Mouse (Mus musculus) heart, embryonic 13.5 days (tissue): ENCODE measurements around the gene Lsm3. TPM values are rescaled to one million over a fixed set of nuclear protein-coding genes. Genes with fewer than 3 reads are reported as not detected.
A peak's percentile ranks its signal among the peaks of the same experiment; 100 is the strongest.

Experiments
- ATAC-seq: fragments of 200-750 bp; cut with Nextera tagmentation; 2 replicates; pipeline ENCODE4 v1.8.0; 2017; ENCODE audit warnings: moderate TSS enrichment; ENCODE audit not compliant: insufficient number of reproducible peaks, low FRiP score, low TSS enrichment; ENCODE audit errors: extremely low read depth
- H3K27ac ChIP-seq: fragments of 300-500 bp; sonication (generic); replicated peaks from 2 replicates; pipeline ENCODE4 v1.5.1; 2015; ENCODE audit warnings: moderate library complexity, mild to moderate bottlenecking, inconsistent platforms
- H3K27me3 ChIP-seq: fragments of 300-500 bp; sonication (generic); replicated peaks from 2 replicates; pipeline ENCODE4 v1.6.1; 2015; ENCODE audit warnings: mild to moderate bottlenecking, inconsistent platforms
- H3K36me3 ChIP-seq: fragments of 300-500 bp; sonication (generic); 2 replicates; pipeline ENCODE4 v1.6.1; 2015; ENCODE audit warnings: mild to moderate bottlenecking, inconsistent platforms
- H3K4me1 ChIP-seq: fragments of 300-500 bp; sonication (generic); 2 replicates; pipeline ENCODE4 v1.6.1; 2015; ENCODE audit warnings: inconsistent platforms
- H3K4me2 ChIP-seq: fragments of 300-500 bp; sonication (generic); 2 replicates; pipeline ENCODE4 v1.6.1; 2015; ENCODE audit warnings: inconsistent platforms, mild to moderate bottlenecking, moderate library complexity
- H3K4me3 ChIP-seq: fragments of 300-500 bp; sonication (generic); 2 replicates; pipeline ENCODE4 v1.5.1; 2015; ENCODE audit warnings: moderate library complexity, mild to moderate bottlenecking, inconsistent platforms
- H3K9ac ChIP-seq: fragments of 300-500 bp; sonication (generic); 2 replicates; pipeline ENCODE4 v1.6.1; 2015; ENCODE audit warnings: inconsistent platforms, mild to moderate bottlenecking, moderate library complexity
- H3K9me3 ChIP-seq: fragments of 300-500 bp; sonication (generic); 2 replicates; pipeline ENCODE4 v1.6.1; 2016; ENCODE audit warnings: inconsistent platforms
- WGBS: fragments of 180-500 bp; shearing (Covaris S2); methylation state at CpG from one replicate; pipeline ENCODE4 v1.1.7; 2015; ENCODE audit warnings: mixed read lengths; 5-methylcytosine and 5-hydroxymethylcytosine counted together
- polyA plus RNA-seq: library from polyadenylated mRNA; unstranded; fragments of >200 nt; fragmentation: Nextera tagmentation; extraction: Ambion mirVana; gene quantifications from 2 replicates; pipeline ENCODE4 v1.2.1, GENCODE M21; 2015

Lsm3 gene
- polyA plus RNA-seq, 1 experiment from 2014 or later = 180 TPM

- Histone ChIP-seq H3K4me3 (no peak overlapping the region), H3K9me3 (no peaks in the 10 kb centered on the region), H3K27ac (no peak overlapping the region), H3K27me3 (peaks cover 90% of the 10 kb centered on the region), H3K36me3 (0 out of 2 replicates have a peak, but pooled peaks cover 4% of the 10 kb centered on the region), H3K4me1 (peaks cover 27% of the 10 kb centered on the region), H3K4me2 (no peak overlapping the region), H3K9ac (no peak overlapping the region)
- WGBS = 69% methylated on average over 4 of the region's 4 CpGs
- no peak for ATAC-seq
Observed at GRCm38 (mm10) chr6:91534268-91534667, 18.5 kb downstream of the Lsm3 start.

GRCm38 (mm10) chr6:91535231-91535630 is 19.5 kb downstream of the Lsm3 start:
- no peak for ATAC-seq
- Histone ChIP-seq H3K4me2 (no peak overlapping the region), H3K27me3 (peaks cover 91% of the 10 kb centered on the region), H3K36me3 (no peaks in the 10 kb centered on the region), H3K9me3 (no peaks in the 10 kb centered on the region), H3K4me3 (no peak overlapping the region), H3K9ac (no peak overlapping the region), H3K27ac (no peak overlapping the region), H3K4me1 (peaks cover 27% of the 10 kb centered on the region)
- WGBS = 64% methylated on average over 3 of the region's 3 CpGs

- Histone ChIP-seq H3K27ac (no peak overlapping the region), H3K9ac (no peak overlapping the region), H3K27me3 (peaks cover 93% of the 10 kb centered on the region), H3K4me1 (peaks cover 24% of the 10 kb centered on the region), H3K4me3 (no peak overlapping the region), H3K36me3 (no peaks in the 10 kb centered on the region), H3K4me2 (no peak overlapping the region), H3K9me3 (no peaks in the 10 kb centered on the region)
- WGBS = 77% methylated on average over 11 of the region's 11 CpGs
- ATAC-seq = no peak
Observed at GRCm38 (mm10) chr6:91536047-91536765, 20.5 kb downstream of the Lsm3 start.

GRCm38 (mm10) chr6:91541276-91541675 is 25.5 kb downstream of the Lsm3 start:
- H3K27ac ChIP-seq = no peak overlapping the region
- 47% methylated on average over 3 of the region's 3 CpGs for WGBS
- peaks cover 44% of the 10 kb centered on the region for H3K4me1 ChIP-seq
- no peaks in the 10 kb centered on the region for H3K36me3 ChIP-seq
- H3K27me3 ChIP-seq = peaks cover 92% of the 10 kb centered on the region
- no peaks in the 10 kb centered on the region for H3K9me3 ChIP-seq
- H3K4me3 ChIP-seq = no peak overlapping the region
- no peak overlapping the region for H3K4me2 ChIP-seq
- H3K9ac ChIP-seq = no peak overlapping the region
- no peak for ATAC-seq

GRCm38 (mm10) chr6:91543056-91543455 is 27.3 kb downstream of the Lsm3 start:
- H3K27ac ChIP-seq = peak overlapping the region; percentile 51
- H3K4me2 ChIP-seq = no peak overlapping the region
- no peak overlapping the region for H3K9ac ChIP-seq
- 43% methylated on average over 5 of the region's 5 CpGs for WGBS
- no peak for ATAC-seq
- H3K36me3 ChIP-seq = no peaks in the 10 kb centered on the region
- H3K4me3 ChIP-seq = no peak overlapping the region
- peaks cover 80% of the 10 kb centered on the region for H3K27me3 ChIP-seq
- no peaks in the 10 kb centered on the region for H3K9me3 ChIP-seq
- peaks cover 55% of the 10 kb centered on the region for H3K4me1 ChIP-seq

DNA sequence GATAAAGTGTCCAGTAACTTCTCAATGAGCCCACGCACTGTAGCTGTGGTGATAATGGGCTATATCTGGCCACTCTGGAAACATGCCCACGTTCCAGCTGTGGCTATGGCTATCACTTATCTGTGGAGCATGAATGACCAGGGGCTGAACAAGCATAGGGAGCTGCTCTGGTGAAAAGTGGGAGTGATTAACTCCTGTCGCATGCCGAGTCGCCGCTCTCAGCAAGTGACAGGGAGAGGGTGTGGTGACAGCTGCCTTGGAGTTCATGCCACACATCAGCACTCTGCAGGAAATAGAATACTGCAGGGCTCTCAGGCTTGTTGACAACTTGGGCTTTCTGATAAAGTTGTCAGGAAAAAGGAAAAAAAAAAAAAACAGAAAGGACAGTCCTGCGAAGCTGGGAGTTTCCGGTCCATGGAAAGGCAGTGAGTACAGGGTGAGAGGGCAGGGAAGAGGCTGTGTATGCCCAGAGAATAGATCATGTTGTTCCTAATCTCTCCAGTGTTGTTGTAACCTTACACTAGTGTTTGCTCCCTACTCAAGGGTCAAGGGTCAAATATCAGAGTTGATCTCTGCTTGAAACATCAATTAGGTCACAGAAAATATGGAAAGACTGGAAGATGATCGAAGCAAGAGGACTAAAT is 30.6 kb downstream of the Lsm3 start:
- Histone ChIP-seq H3K27me3 (peaks cover 80% of the 10 kb centered on the region), H3K9me3 (no peaks in the 10 kb centered on the region), H3K9ac (no peak overlapping the region), H3K4me3 (no peak overlapping the region), H3K4me1 (peaks cover 60% of the 10 kb centered on the region), H3K36me3 (no peaks in the 10 kb centered on the region), H3K27ac (peak overlapping the region; percentile 82), H3K4me2 (peak overlapping the region; percentile 2)
- ATAC-seq = peak; percentile 86; the same call in 1 of the 2 replicates
- WGBS = 7% methylated on average over 9 of the region's 9 CpGs

DNA sequence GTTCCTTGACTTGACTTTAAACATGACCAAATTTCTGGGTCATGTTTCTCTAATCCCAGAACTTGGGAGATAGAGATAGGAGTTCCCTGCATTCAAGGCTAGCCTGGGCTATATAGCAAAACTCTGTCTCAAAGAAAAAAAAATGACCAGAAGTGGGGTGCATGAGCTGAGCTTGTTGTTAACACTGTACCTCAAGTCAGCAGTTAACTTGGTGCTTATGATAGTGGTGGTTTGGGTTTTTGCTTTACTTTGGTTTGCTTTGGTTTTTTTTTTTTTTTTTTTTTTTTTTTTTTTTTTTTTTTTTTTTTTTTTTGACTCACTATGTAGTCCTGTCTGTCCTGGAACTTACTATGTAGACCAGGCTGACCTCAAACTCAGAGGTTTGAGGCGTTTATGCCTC is 31.6 kb downstream of the Lsm3 start:
- Histone ChIP-seq H3K27me3 (peaks cover 80% of the 10 kb centered on the region), H3K9ac (no peak overlapping the region), H3K36me3 (no peaks in the 10 kb centered on the region), H3K27ac (peak overlapping the region; percentile 82; the same call in 1 of the 2 replicates), H3K4me2 (no peak overlapping the region), H3K9me3 (no peaks in the 10 kb centered on the region), H3K4me3 (no peak overlapping the region), H3K4me1 (peaks cover 52% of the 10 kb centered on the region)
- no peak for ATAC-seq
- WGBS = 30% methylated on average over 1 of the region's 1 CpGs

DNA sequence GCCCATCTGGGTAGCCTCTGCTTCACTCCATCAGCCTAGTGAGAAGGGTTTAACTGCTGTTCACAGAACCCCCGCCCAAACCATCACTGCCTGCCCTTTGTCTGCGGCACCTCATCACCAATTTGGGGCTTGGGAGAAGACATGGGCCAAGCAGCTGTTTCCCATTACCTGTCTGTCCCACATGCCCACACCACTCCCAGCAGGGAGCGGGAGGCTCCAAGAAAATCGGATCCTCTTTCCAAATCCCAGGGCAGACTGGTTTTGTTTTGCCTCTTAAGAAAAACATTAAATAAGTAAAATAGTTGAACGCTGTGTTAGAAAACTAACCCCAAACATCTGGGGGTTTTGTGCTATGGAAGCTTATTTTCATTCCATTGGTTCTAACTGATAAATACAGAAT is 33.9 kb downstream of the Lsm3 start:
- WGBS = 54% methylated on average over 5 of the region's 5 CpGs
- ATAC-seq = no peak
- H3K9me3 ChIP-seq = no peaks in the 10 kb centered on the region
- H3K9ac ChIP-seq = no peak overlapping the region
- peaks cover 41% of the 10 kb centered on the region for H3K4me1 ChIP-seq
- no peak overlapping the region for H3K4me3 ChIP-seq
- no peaks in the 10 kb centered on the region for H3K36me3 ChIP-seq
- no peak overlapping the region for H3K27ac ChIP-seq
- peaks cover 80% of the 10 kb centered on the region for H3K27me3 ChIP-seq
- no peak overlapping the region for H3K4me2 ChIP-seq

DNA sequence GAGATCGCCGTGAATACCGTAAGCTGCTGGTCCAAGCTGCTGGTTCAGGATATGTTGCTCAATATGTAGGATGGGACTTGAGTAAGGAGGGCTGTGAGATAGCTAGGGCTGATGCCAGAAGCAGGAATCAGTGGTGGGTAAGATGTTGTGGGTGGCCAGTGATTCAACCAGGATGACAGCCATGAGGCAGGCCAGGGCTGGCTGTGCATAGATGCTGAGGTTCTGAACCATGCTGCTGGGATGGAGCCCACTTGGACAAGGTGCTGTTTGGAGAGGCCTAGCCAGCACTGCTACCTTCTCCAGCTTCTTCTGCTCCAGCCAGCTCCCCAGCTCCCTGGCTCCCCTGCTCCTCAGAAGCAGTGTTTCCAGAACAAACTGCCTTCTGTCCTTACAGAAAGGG is 35.9 kb downstream of the Lsm3 start:
- H3K4me2 ChIP-seq = no peak overlapping the region
- H3K4me3 ChIP-seq = no peak overlapping the region
- peaks cover 27% of the 10 kb centered on the region for H3K4me1 ChIP-seq
- no peak overlapping the region for H3K27ac ChIP-seq
- WGBS = 97% methylated on average over 3 of the region's 3 CpGs
- ATAC-seq = no peak
- no peak overlapping the region for H3K9ac ChIP-seq
- H3K36me3 ChIP-seq = no peaks in the 10 kb centered on the region
- H3K9me3 ChIP-seq = peaks cover 5% of the 10 kb centered on the region
- peaks cover 87% of the 10 kb centered on the region for H3K27me3 ChIP-seq

DNA sequence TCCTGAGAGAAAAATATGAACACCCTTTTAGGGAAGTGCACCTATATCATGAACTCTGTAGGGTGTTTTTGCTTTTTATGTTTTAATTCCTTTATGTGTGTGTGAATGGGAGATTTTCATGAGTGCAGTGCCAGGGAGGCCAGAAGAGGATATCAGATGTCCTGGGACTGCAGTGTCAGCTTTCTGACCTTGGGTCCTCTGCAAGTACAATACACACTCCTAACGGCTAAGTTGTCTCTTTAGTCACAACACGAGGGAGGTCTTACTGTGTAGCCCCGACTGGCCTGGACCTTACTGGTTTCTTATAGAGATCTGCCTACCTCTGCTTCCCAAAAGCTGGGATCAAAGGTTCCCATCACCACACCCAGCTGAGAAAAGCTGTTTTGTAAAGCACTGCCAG is 37.0 kb downstream of the Lsm3 start:
- ATAC-seq = no peak
- Histone ChIP-seq H3K9me3 (peaks cover 6% of the 10 kb centered on the region), H3K27me3 (peaks cover 98% of the 10 kb centered on the region)

GRCm38 (mm10) chr6:91558565-91558964 is 42.8 kb downstream of the Lsm3 start:
- Histone ChIP-seq H3K4me2 (no peak overlapping the region), H3K4me1 (0 out of 2 replicates have a peak, but pooled peaks cover 2% of the 10 kb centered on the region), H3K4me3 (no peak overlapping the region), H3K27ac (no peak overlapping the region), H3K36me3 (no peaks in the 10 kb centered on the region), H3K27me3 (peaks cover 98% of the 10 kb centered on the region), H3K9me3 (peaks cover 6% of the 10 kb centered on the region), H3K9ac (no peak overlapping the region)
- 43% methylated on average over 1 of the region's 1 CpGs for WGBS
- no peak for ATAC-seq

More for the DNA sequence above, 37.0 kb downstream of the Lsm3 start:
- H3K4me1 ChIP-seq = peaks cover 22% of the 10 kb centered on the region
- no peak overlapping the region for H3K4me2 ChIP-seq
- no peaks in the 10 kb centered on the region for H3K36me3 ChIP-seq
- WGBS = 31% methylated on average over 3 of the region's 3 CpGs
- H3K27ac ChIP-seq = 0 out of 2 replicates have a peak overlapping the region, but pooled peaks have one; percentile 22
- H3K9ac ChIP-seq = no peak overlapping the region
- H3K4me3 ChIP-seq = no peak overlapping the region
